Mouse (Mus musculus) MEL (cell line): ENCODE measurements around the gene Lrsam1. TPM values are rescaled to one million over a fixed set of nuclear protein-coding genes. Genes with fewer than 3 reads are reported as not detected.

Experiments used
- DNase-seq: peaks from one replicate; pipeline ENCODE4 v3.0.0; 2011; ENCODE audit warnings: low read depth, low spot score
- H3K27ac ChIP-seq: 2 replicates; pipeline ENCODE4 v1.5.1; 2012; ENCODE audit warnings: low read depth, mild to moderate bottlenecking, control low read depth, low read length, moderate library complexity; ENCODE audit not compliant: control insufficient read depth
- H3K27me3 ChIP-seq, 2 experiments: fragments of 150-350 bp in 1 of 2; sonication (generic) in 1 of 2; 2 replicates each; pipeline ENCODE4 v1.6.1; 2012; ENCODE audit warnings: low read length in 2 of 2, mild to moderate bottlenecking in 2 of 2, improper control_type of control experiment in 1 of 2, moderate library complexity in 1 of 2; ENCODE audit not compliant: insufficient read depth in 2 of 2, control insufficient read depth in 1 of 2
- H3K36me3 ChIP-seq, 2 experiments: 2 replicates each; pipeline ENCODE4 v1.6.1; 2012 to 2014; ENCODE audit warnings: low read length in 2 of 2, improper control_type of control experiment in 1 of 2, inconsistent platforms in 1 of 2, mild to moderate bottlenecking in 1 of 2; ENCODE audit not compliant: insufficient read depth in 2 of 2, control insufficient read depth in 1 of 2
- H3K4me1 ChIP-seq, 2 experiments: fragments of 150-350 bp in 1 of 2; sonication (generic) in 1 of 2; 2 replicates each; pipeline ENCODE4 v1.6.1; 2012; ENCODE audit warnings: low read length in 2 of 2, improper control_type of control experiment in 1 of 2, mild to moderate bottlenecking in 1 of 2; ENCODE audit not compliant: insufficient read depth in 2 of 2, control insufficient read depth in 1 of 2
- H3K4me3 ChIP-seq, 2 experiments: fragments of 150-350 bp in 1 of 2; sonication (generic) in 1 of 2; 2 replicates each; pipeline ENCODE4 v1.5.1; 2012; ENCODE audit warnings: low read depth in 2 of 2, low read length in 2 of 2, mild to moderate bottlenecking in 2 of 2, moderate library complexity in 2 of 2, control low read depth in 1 of 2, improper control_type of control experiment in 1 of 2; ENCODE audit not compliant: control insufficient read depth in 1 of 2, insufficient read depth in 1 of 2
- H3K79me2 ChIP-seq: 2 replicates; pipeline ENCODE4 v1.6.1; 2012; ENCODE audit warnings: mild to moderate bottlenecking, low read length, moderate library complexity; ENCODE audit not compliant: control insufficient read depth, poor library complexity, insufficient read depth
- H3K9ac ChIP-seq: 2 replicates; pipeline ENCODE4 v1.6.1; 2012; ENCODE audit warnings: low read depth, mild to moderate bottlenecking, control low read depth, low read length, moderate library complexity; ENCODE audit not compliant: control insufficient read depth, poor library complexity, severe bottlenecking
- H3K9me3 ChIP-seq: fragments of 150-350 bp; sonication (generic); replicated peaks from 2 replicates; pipeline ENCODE4 v1.6.1; 2012; ENCODE audit warnings: mild to moderate bottlenecking, low read length, improper control_type of control experiment, moderate library complexity; ENCODE audit not compliant: insufficient read depth
- CTCF ChIP-seq, 3 experiments: IDR thresholded peaks in 2 of 3; conservative IDR thresholded peaks in 1 of 3; 2 replicates each; pipeline ENCODE4 v1.5.1; 2011 to 2012; ENCODE audit warnings: low read length in 3 of 3, low read depth in 2 of 3, mild to moderate bottlenecking in 2 of 3, improper control_type of control experiment in 1 of 3, inconsistent platforms in 1 of 3, mixed read lengths in 1 of 3, moderate library complexity in 1 of 3; ENCODE audit not compliant: control insufficient read depth in 1 of 3, insufficient read depth in 1 of 3, poor library complexity in 1 of 3, severe bottlenecking in 1 of 3
- ELF1 ChIP-seq: IDR thresholded peaks from 2 replicates; pipeline ENCODE4 v1.6.1; 2014; ENCODE audit warnings: low read depth, mild to moderate bottlenecking, inconsistent platforms, low read length, improper control_type of control experiment, moderate library complexity
- ETS1 ChIP-seq: IDR thresholded peaks from 2 replicates; pipeline ENCODE4 v1.6.1; 2012; ENCODE audit warnings: low read depth, mild to moderate bottlenecking, inconsistent platforms, low read length, improper control_type of control experiment, moderate library complexity
- GATA1 ChIP-seq: IDR thresholded peaks from 2 replicates; pipeline ENCODE4 v1.6.1; 2011; ENCODE audit warnings: low read depth, low read length, improper control_type of control experiment
- JUND ChIP-seq: IDR thresholded peaks from 2 replicates; pipeline ENCODE4 v1.6.1; 2011; ENCODE audit warnings: low read depth, mild to moderate bottlenecking, improper control_type of control experiment, low read length
- KAT2A ChIP-seq: conservative IDR thresholded peaks from 2 replicates; pipeline ENCODE4 v1.6.1; 2012; ENCODE audit warnings: low read depth, low read length, improper control_type of control experiment, inconsistent platforms
- MAZ ChIP-seq: IDR thresholded peaks from 2 replicates; pipeline ENCODE4 v1.6.1; 2012; ENCODE audit warnings: low read depth, mild to moderate bottlenecking, inconsistent platforms, low read length, improper control_type of control experiment
- MXI1 ChIP-seq: IDR thresholded peaks from 2 replicates; pipeline ENCODE4 v1.6.1; 2011; ENCODE audit warnings: mild to moderate bottlenecking, low read depth, low read length, improper control_type of control experiment
- MYC ChIP-seq: IDR thresholded peaks from 2 replicates; pipeline ENCODE4 v1.6.1; 2011; ENCODE audit warnings: low read depth, mild to moderate bottlenecking, low read length, improper control_type of control experiment, moderate library complexity
- NELFE ChIP-seq: IDR thresholded peaks from 2 replicates; pipeline ENCODE4 v1.6.1; 2011; ENCODE audit warnings: low read depth, low read length, improper control_type of control experiment
- POLR2A ChIP-seq, 2 experiments: IDR thresholded peaks; 2 replicates each; pipeline ENCODE4 v1.6.1; 2011 to 2012; ENCODE audit warnings: low read length in 2 of 2, mild to moderate bottlenecking in 2 of 2, control low read depth in 1 of 2, improper control_type of control experiment in 1 of 2, low read depth in 1 of 2, moderate library complexity in 1 of 2; ENCODE audit not compliant: control insufficient read depth in 1 of 2, insufficient read depth in 1 of 2, poor library complexity in 1 of 2
- POLR2AphosphoS5 ChIP-seq: IDR thresholded peaks from 2 replicates; pipeline ENCODE4 v1.6.1; 2012; ENCODE audit warnings: low read depth, borderline replicate concordance, mild to moderate bottlenecking, inconsistent platforms, low read length, moderate library complexity, mixed read lengths
- RAD21 ChIP-seq: IDR thresholded peaks from 2 replicates; pipeline ENCODE4 v1.6.1; 2011; ENCODE audit warnings: mild to moderate bottlenecking, low read depth, low read length, improper control_type of control experiment
- SMC3 ChIP-seq: IDR thresholded peaks from 2 replicates; pipeline ENCODE4 v1.6.1; 2011; ENCODE audit warnings: low read depth, low read length, improper control_type of control experiment
- TAL1 ChIP-seq: IDR thresholded peaks from 2 replicates; pipeline ENCODE4 v1.6.1; 2012; ENCODE audit warnings: mild to moderate bottlenecking, inconsistent platforms, low read length, moderate library complexity, mixed read lengths
- TBP ChIP-seq: IDR thresholded peaks from 2 replicates; pipeline ENCODE4 v1.8.0; 2011; ENCODE audit warnings: low read depth, low read length, improper control_type of control experiment
- UBTF ChIP-seq: IDR thresholded peaks from 2 replicates; pipeline ENCODE4 v1.6.1; 2012; ENCODE audit warnings: low read depth, mild to moderate bottlenecking, inconsistent platforms, low read length, improper control_type of control experiment, moderate library complexity, borderline replicate concordance; ENCODE audit not compliant: insufficient read depth
- ZC3H11A ChIP-seq: IDR thresholded peaks from 2 replicates; pipeline ENCODE4 v1.6.1; 2012; ENCODE audit warnings: low read depth, mild to moderate bottlenecking, inconsistent platforms, low read length, improper control_type of control experiment
- ZKSCAN1 ChIP-seq: IDR thresholded peaks from 2 replicates; pipeline ENCODE4 v1.6.1; 2012; ENCODE audit warnings: low read depth, mild to moderate bottlenecking, inconsistent platforms, low read length, improper control_type of control experiment, moderate library complexity
- ZMIZ1 ChIP-seq: IDR thresholded peaks from 2 replicates; pipeline ENCODE4 v1.6.1; 2012; ENCODE audit warnings: low read depth, mild to moderate bottlenecking, inconsistent platforms, low read length, improper control_type of control experiment, moderate library complexity
- polyA plus RNA-seq, 2 experiments: library from polyadenylated mRNA; stranded (reverse) in 1 of 2; unstranded in 1 of 2; fragments of >175 nt in 1 of 2; fragments of >200 nt in 1 of 2; gene quantifications; 2 replicates each; pipeline versions ENCODE4 v1.2.1 to v1.2.4; 2012; ENCODE audit warnings: low replicate concordance in 2 of 2, low read depth in 1 of 2; ENCODE audit not compliant: insufficient read length in 2 of 2, insufficient read depth in 1 of 2, missing spikeins in 1 of 2
- total RNA-seq: library from RNA; depleted of rRNA; stranded (reverse); fragments of 300-350 nt; gene quantifications from 2 replicates; pipeline ENCODE4 v1.2.3, GENCODE M21; 2012

Lrsam1 gene
- total and polyA plus RNA-seq, 3 experiments, result 14.2 to 17.9 TPM; not detected in 1

DNA sequence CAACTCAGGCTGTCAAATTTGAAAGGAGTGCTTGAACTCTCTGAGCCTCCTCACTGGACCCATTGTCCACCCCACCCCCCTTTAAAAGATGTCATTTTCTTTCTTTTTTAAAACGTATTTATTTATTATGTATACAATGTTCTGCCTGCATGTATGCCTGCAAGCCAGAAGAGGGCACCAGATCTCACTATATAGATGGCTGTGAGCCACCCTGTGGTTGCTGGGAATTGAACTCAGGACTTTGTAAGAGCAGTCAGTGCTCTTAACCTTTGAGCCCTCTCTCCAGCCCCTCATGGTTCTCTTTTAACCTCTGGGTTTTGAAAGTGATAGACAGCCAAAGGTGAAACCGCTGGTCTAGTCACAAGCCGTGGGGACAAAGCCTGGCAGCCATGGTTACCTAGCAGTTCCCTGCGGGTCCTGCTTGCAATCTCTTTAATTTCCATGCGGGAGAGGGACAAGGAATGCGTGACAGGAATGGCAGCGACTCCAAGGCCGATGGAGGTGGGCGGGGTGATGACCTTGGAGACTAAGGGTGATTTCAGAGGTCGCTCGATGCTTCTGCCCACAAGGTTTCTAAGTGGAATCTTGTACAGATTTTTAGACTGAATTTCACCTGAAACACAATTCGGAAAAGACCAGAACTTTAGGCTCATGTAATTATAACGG lies 28.9 kb upstream of the Lrsam1 start:
- Histone ChIP-seq H3K4me1 (no peaks in the 10 kb centered on the region), H3K27ac (no peak overlapping the region), H3K36me3 (no peaks in the 10 kb centered on the region), H3K79me2 (no peaks in the 10 kb centered on the region), H3K9ac (no peak overlapping the region), H3K9me3 (no peaks in the 10 kb centered on the region), H3K27me3 (no peaks in the 10 kb centered on the region; a peak in 1 of 4 replicates), H3K4me3 (no peak overlapping the region)
- peak; percentile 60 for DNase-seq
- no peak for TF ChIP-seq NELFE
- TF ChIP-seq ZC3H11A, result peak; percentile 59
- no peak for TF ChIP-seq MYC
- TF ChIP-seq ZKSCAN1, result no peak
- peak; percentile 62 for TF ChIP-seq RAD21
- TF ChIP-seq GATA1, result no peak
- no peak for TF ChIP-seq POLR2A (IDR thresholded peaks at IDR 0.05; ENCODE audit: control insufficient read depth in 1 of 2, insufficient read depth in 1 of 2, low read depth in 1 of 2, low read length in 2 of 2, poor library complexity in 1 of 2)
- no peak for TF ChIP-seq MXI1
- TF ChIP-seq UBTF, result no peak
- peak; percentile 53 to 70 (median 58) for TF ChIP-seq CTCF (IDR thresholded peaks at IDR 0.05 in 2 of 3, conservative IDR thresholded peaks at IDR 0.05 in 1 of 3; ENCODE audit: control insufficient read depth in 1 of 3, insufficient read depth in 1 of 3, low read depth in 2 of 3, low read length in 3 of 3, poor library complexity in 1 of 3, severe bottlenecking in 1 of 3)
- peak; percentile 59 for TF ChIP-seq SMC3
- TF ChIP-seq ETS1, result no peak
- TF ChIP-seq JUND, result no peak
- TF ChIP-seq, all 39 proteins: peak for 4

DNA sequence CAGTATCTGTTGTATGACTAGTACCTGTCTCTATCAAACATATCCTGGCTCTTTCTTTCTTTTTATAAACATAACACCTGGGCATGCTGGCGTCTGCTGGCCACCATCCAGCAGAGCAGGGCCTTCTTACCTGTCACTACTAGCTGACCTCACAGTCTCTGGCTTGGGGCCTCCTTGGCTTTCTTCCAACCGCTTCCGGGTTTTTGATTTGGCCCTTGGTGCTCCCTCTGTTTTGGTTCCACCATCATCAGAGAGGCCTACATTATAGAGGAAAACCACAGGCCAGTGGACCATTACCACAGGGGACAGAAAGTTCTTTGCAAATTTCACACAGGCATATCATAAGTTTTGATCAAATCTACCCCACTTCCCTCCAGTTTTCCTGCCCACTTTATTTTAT lies 28.0 kb upstream of the Lrsam1 start:
- TF ChIP-seq KAT2A, result no peak
- no peak for TF ChIP-seq POLR2AphosphoS5
- no peak for TF ChIP-seq UBTF
- TF ChIP-seq ELF1, result no peak
- TF ChIP-seq JUND, result no peak
- no peak for TF ChIP-seq MYC
- TF ChIP-seq TBP, result no peak
- no peak for TF ChIP-seq MAZ
- no peak for TF ChIP-seq CTCF (IDR thresholded peaks at IDR 0.05 in 2 of 3, conservative IDR thresholded peaks at IDR 0.05 in 1 of 3; ENCODE audit: control insufficient read depth in 1 of 3, insufficient read depth in 1 of 3, low read depth in 2 of 3, low read length in 3 of 3, poor library complexity in 1 of 3, severe bottlenecking in 1 of 3)
- TF ChIP-seq TAL1, result no peak
- no peak for TF ChIP-seq ZMIZ1
- TF ChIP-seq, all 39 proteins: peak for 0
- Histone ChIP-seq H3K27ac (no peak overlapping the region), H3K9ac (no peak overlapping the region), H3K4me3 (no peak overlapping the region), H3K9me3 (no peaks in the 10 kb centered on the region), H3K79me2 (no peaks in the 10 kb centered on the region), H3K36me3 (no peaks in the 10 kb centered on the region), H3K4me1 (no peaks in the 10 kb centered on the region), H3K27me3 (no peaks in the 10 kb centered on the region; a peak in 1 of 4 replicates)
- DNase-seq, result no peak
